Mouse (Mus musculus): ENCODE data around the gene Pdia5. TPM values are rescaled to one million over a fixed set of nuclear protein-coding genes. Genes with fewer than 3 reads are reported as not detected.

Gene Pdia5
- total and polyA plus RNA-seq, 3 experiments, result not detected

GRCm38 (mm10) chr16:35406706-35407105, 84.0 kb downstream of the Pdia5 start:
- Histone ChIP-seq H3K4me3 (replicated peaks in 1 of 3; ENCODE audit: low read depth in 2 of 3, low read length in 2 of 3, poor library complexity in 1 of 3) (no peak overlapping the region), H3K4me1 (ENCODE audit: control insufficient read depth in 1 of 2, insufficient read depth in 2 of 2) (no peaks in the 10 kb centered on the region; a peak in 1 of 4 replicates), H3K27me3 (replicated peaks) (peaks cover 94% of the 10 kb centered on the region), H3K79me2 (replicated peaks; ENCODE audit: control insufficient read depth, extremely low read depth, insufficient read depth, poor library complexity, severe bottlenecking) (no peaks in the 10 kb centered on the region), H3K4me2 (ENCODE audit: insufficient read depth, low read depth, poor library complexity, severe bottlenecking) (no peak overlapping the region), H3K9me3 (replicated peaks; ENCODE audit: low read length) (no peaks in the 10 kb centered on the region), H3K27ac (ENCODE audit: insufficient read depth, low read depth) (no peak overlapping the region), H3K36me3 (replicated peaks in 1 of 2; ENCODE audit: control insufficient read depth in 1 of 2, insufficient read depth in 1 of 2, low read length in 1 of 2) (no peaks in the 10 kb centered on the region), H3K9ac (ENCODE audit: insufficient read depth, low read depth) (no peak overlapping the region)
- in situ Hi-C loops (cut with MboI; ENCODE audit: low pct_ligation_motif_present, low pct_unique_long_range_greater_than_20kb, low sequenced_read_pairs), result no loop called here
- no peak for DNase-seq (ENCODE audit: extremely low read depth)
- dilution Hi-C loops (cut with MboI; ENCODE audit: extremely low pct_ligation_motif_present, extremely low pct_unique_long_range_greater_than_20kb, low sequenced_read_pairs), result no loop called here
- TF ChIP-seq SIN3A (IDR thresholded peaks at IDR 0.05; ENCODE audit: low read length) (no peak), JUN (IDR thresholded peaks at IDR 0.05; ENCODE audit: insufficient read depth, low read depth, low read length) (no peak), MXI1 (IDR thresholded peaks at IDR 0.05; ENCODE audit: low read depth, low read length) (no peak), USF2 (conservative IDR thresholded peaks at IDR 0.05; ENCODE audit: low read depth, low read length) (no peak), NELFE (IDR thresholded peaks at IDR 0.05; ENCODE audit: low read depth, low read length) (no peak), RAD21 (IDR thresholded peaks at IDR 0.05; ENCODE audit: low read depth, low read length) (no peak), HCFC1 (IDR thresholded peaks at IDR 0.05; ENCODE audit: low read depth, low read length) (no peak), ZC3H11A (IDR thresholded peaks at IDR 0.05; ENCODE audit: low read depth, low read length) (no peak), KAT2A (IDR thresholded peaks at IDR 0.05; ENCODE audit: insufficient replicate concordance, low read length) (no peak)

GRCm38 (mm10) chr16:35406166-35406565, 84.5 kb downstream of the Pdia5 start:
- TF ChIP-seq ZMIZ1 (IDR thresholded peaks at IDR 0.05; ENCODE audit: low read depth, low read length) (no peak), RAD21 (IDR thresholded peaks at IDR 0.05; ENCODE audit: low read depth, low read length) (no peak), KAT2A (IDR thresholded peaks at IDR 0.05; ENCODE audit: insufficient replicate concordance, low read length) (no peak), TCF12 (IDR thresholded peaks at IDR 0.05; ENCODE audit: low read depth, low read length) (no peak), CHD1 (IDR thresholded peaks at IDR 0.05; ENCODE audit: low read depth, low read length) (no peak), JUND (conservative IDR thresholded peaks at IDR 0.05; ENCODE audit: low read depth, low read length) (no peak), EP300 (IDR thresholded peaks at IDR 0.05; ENCODE audit: low read length) (no peak), PAX5 (IDR thresholded peaks at IDR 0.05; ENCODE audit: low read length) (no peak)
- DNase-seq (ENCODE audit: extremely low read depth), result no peak
- dilution Hi-C loops (cut with MboI; ENCODE audit: extremely low pct_ligation_motif_present, extremely low pct_unique_long_range_greater_than_20kb, low sequenced_read_pairs), result no loop called here
- no peaks in the 10 kb centered on the region for H3K36me3 ChIP-seq (replicated peaks in 1 of 2; ENCODE audit: control insufficient read depth in 1 of 2, insufficient read depth in 1 of 2, low read length in 1 of 2)
- H3K9ac ChIP-seq (ENCODE audit: insufficient read depth, low read depth), result no peak overlapping the region
- in situ Hi-C loops (cut with MboI; ENCODE audit: low pct_ligation_motif_present, low pct_unique_long_range_greater_than_20kb, low sequenced_read_pairs), result no loop called here
- peaks cover 95% of the 10 kb centered on the region for H3K27me3 ChIP-seq (replicated peaks)
- H3K27ac ChIP-seq (ENCODE audit: insufficient read depth, low read depth), result no peak overlapping the region
- H3K79me2 ChIP-seq (replicated peaks; ENCODE audit: control insufficient read depth, extremely low read depth, insufficient read depth, poor library complexity, severe bottlenecking), result no peaks in the 10 kb centered on the region
- no peak overlapping the region for H3K4me2 ChIP-seq (ENCODE audit: insufficient read depth, low read depth, poor library complexity, severe bottlenecking)
- peaks cover under 1% of the 10 kb centered on the region for H3K9me3 ChIP-seq (replicated peaks; ENCODE audit: low read length)
- no peaks in the 10 kb centered on the region; a peak in 1 of 4 replicates for H3K4me1 ChIP-seq (ENCODE audit: control insufficient read depth in 1 of 2, insufficient read depth in 2 of 2)
- no peak overlapping the region for H3K4me3 ChIP-seq (replicated peaks in 1 of 3; ENCODE audit: low read depth in 2 of 3, low read length in 2 of 3, poor library complexity in 1 of 3)

All from CH12.LX (cell line).